Mouse (Mus musculus) fibroblast of lung, adult 2 months (primary cell): Measurements from ENCODE around the gene Atox1.

ENCODE experiments used
- DNase-seq: peaks from one replicate; pipeline ENCODE4 v3.0.0-alpha.2; 2011; ENCODE audit warnings: low read depth

The Atox1 gene

GRCm38 (mm10) chr11:55412680-55413415 lies 48.2 kb downstream of the Atox1 start:
- DNase-seq = no peak

GRCm38 (mm10) chr11:55412034-55412433 lies 49.0 kb downstream of the Atox1 start:
- DNase-seq = no peak

- no peak for DNase-seq
Observed at GRCm38 (mm10) chr11:55410502-55410901, 50.5 kb downstream of the Atox1 start.

- DNase-seq = no peak
Observed at GRCm38 (mm10) chr11:55410005-55410404, 51.0 kb downstream of the Atox1 start.

- no peak for DNase-seq
Observed at GRCm38 (mm10) chr11:55407133-55407532, 53.9 kb downstream of the Atox1 start.

- DNase-seq = no peak
Observed at GRCm38 (mm10) chr11:55405601-55406469, 55.2 kb downstream of the Atox1 start.

- no peak for DNase-seq
Observed at GRCm38 (mm10) chr11:55404659-55405457, 56.2 kb downstream of the Atox1 start.

GRCm38 (mm10) chr11:55400863-55401262 lies 60.2 kb downstream of the Atox1 start:
- no peak for DNase-seq

- DNase-seq = no peak
Observed at GRCm38 (mm10) chr11:55398371-55398770, 62.7 kb downstream of the Atox1 start.

GRCm38 (mm10) chr11:55397441-55397840 lies 63.6 kb downstream of the Atox1 start:
- DNase-seq = no peak

- DNase-seq = no peak
Observed at GRCm38 (mm10) chr11:55397036-55397435, 64.0 kb downstream of the Atox1 start.
